Mouse (Mus musculus): Measurements from ENCODE around the gene Nxpe5. TPM values are rescaled to one million over a fixed set of nuclear protein-coding genes. Genes with fewer than 3 reads are reported as not detected.
A peak's percentile ranks its signal among the peaks of the same experiment; 100 is the strongest.

The Nxpe5 gene
- polyA plus RNA-seq, 1 experiment from 2014 or later: 2.2 TPM

- ATAC-seq (no peak), DNase-seq (ENCODE audit: low read depth, low spot score) (no peak)
- ChIA-PET CTCF (interaction anchor here (1.1 to 3.0 kb wide), 4 partner anchors 8 to 423 kb away, joined by 4 to 28 read pairs (median 6); partner anchors contain the start of gene Nxpe5), POLR2A (no interaction called here)
- H3K27me3 ChIP-seq: no peaks in the 10 kb centered on the region
- in situ Hi-C loops (cut with MboI; ENCODE audit: low pct_unique_long_range_greater_than_20kb): no loop called here
- no peak for TF ChIP-seq CTCF (IDR thresholded peaks at IDR 0.05)
Observed at GRCm38 (mm10) chr5:138234224-138234623, 8.5 kb downstream of the Nxpe5 start.

- ATAC-seq: no peak
- POLR2A ChIA-PET: no interaction called here
Observed at GRCm38 (mm10) chr5:138241511-138241910, 15.8 kb downstream of the Nxpe5 start.

GRCm38 (mm10) chr5:138251144-138251543 lies 25.4 kb downstream of the Nxpe5 start:
- in situ Hi-C loops (cut with MboI; ENCODE audit: low pct_unique_long_range_greater_than_20kb): loop anchor here (5.0 kb wide), 1 partner anchor 44 kb away; no protein-coding TSS in a partner anchor
- ATAC-seq (no peak), DNase-seq (ENCODE audit: low read depth, low spot score) (no peak)
- ChIA-PET CTCF (interaction anchor here (0.8 to 2.4 kb wide), 6 partner anchors 13 to 61 kb away, joined by 3 to 12 read pairs (median 4); no protein-coding TSS in a partner anchor), POLR2A (no interaction called here)
- TF ChIP-seq CTCF (IDR thresholded peaks at IDR 0.05): no peak
- H3K27me3 ChIP-seq: no peaks in the 10 kb centered on the region

More at GRCm38 (mm10) chr5:138241511-138241910, 15.8 kb downstream of the Nxpe5 start:
- no peak for DNase-seq (ENCODE audit: low read depth, low spot score)
- H3K27me3 ChIP-seq: peaks cover 11% of the 10 kb centered on the region
- CTCF ChIA-PET: no interaction called here
- no peak for TF ChIP-seq CTCF (IDR thresholded peaks at IDR 0.05)
- in situ Hi-C loops (cut with MboI; ENCODE audit: low pct_unique_long_range_greater_than_20kb): no loop called here

- ChIA-PET POLR2A (no interaction called here), CTCF (interaction anchor here (1.5 to 2.4 kb wide), 4 partner anchors 9 to 45 kb away, joined by 5 to 15 read pairs (median 10); no protein-coding TSS in a partner anchor)
- no peaks in the 10 kb centered on the region for H3K27me3 ChIP-seq
- TF ChIP-seq CTCF (IDR thresholded peaks at IDR 0.05): no peak
- DNase-seq (ENCODE audit: low read depth, low spot score) (no peak), ATAC-seq (no peak)
- in situ Hi-C loops (cut with MboI; ENCODE audit: low pct_unique_long_range_greater_than_20kb): loop anchor here (5.0 kb wide), 1 partner anchor 46 kb away; no protein-coding TSS in a partner anchor
Observed at GRCm38 (mm10) chr5:138253061-138253460, 27.4 kb downstream of the Nxpe5 start.

- H3K27me3 ChIP-seq: no peaks in the 10 kb centered on the region
- TF ChIP-seq CTCF (IDR thresholded peaks at IDR 0.05): no peak
- peak; percentile 98 for DNase-seq (ENCODE audit: low read depth, low spot score)
- ChIA-PET CTCF (interaction anchor here (0.7 to 1.8 kb wide), 4 partner anchors 13 to 34 kb away, joined by 3 to 7 read pairs (median 4); partner anchors contain the start of genes Gal3st4, Gm43720, Gpc2 and Stag3), POLR2A (interaction anchor here (1.0 to 1.2 kb wide), 2 partner anchors 8 to 30 kb away, joined by 3 to 4 read pairs; partner anchors contain the start of genes BC037034 and Nxpe5)
- in situ Hi-C loops (cut with MboI; ENCODE audit: low pct_unique_long_range_greater_than_20kb): no loop called here
- ATAC-seq: peak; percentile 98
Observed at GRCm38 (mm10) chr5:138255353-138256093, 29.8 kb downstream of the Nxpe5 start, which contains the start of gene Lamtor4. Gene Lamtor4 (plus strand): TSS chr5:138255482.

GRCm38 (mm10) chr5:138256094-138256467 lies 30.4 kb downstream of the Nxpe5 start:
- peak; percentile 6 for ATAC-seq
- DNase-seq (ENCODE audit: low read depth, low spot score): no peak
- H3K27me3 ChIP-seq: no peaks in the 10 kb centered on the region
- in situ Hi-C loops (cut with MboI; ENCODE audit: low pct_unique_long_range_greater_than_20kb): no loop called here
- POLR2A ChIA-PET: interaction anchor here (0.6 to 1.0 kb wide), 2 partner anchors 8 to 598 kb away, joined by 4 read pairs; partner anchors contain the start of gene BC037034
- TF ChIP-seq CTCF (IDR thresholded peaks at IDR 0.05): no peak
- CTCF ChIA-PET: interaction anchor here (0.7 to 1.5 kb wide), 2 partner anchors 16 to 35 kb away, joined by 3 to 6 read pairs; partner anchors contain the start of gene Gal3st4

- no peak for TF ChIP-seq CTCF (IDR thresholded peaks at IDR 0.05)
- H3K27me3 ChIP-seq: no peaks in the 10 kb centered on the region
- ChIA-PET CTCF (no interaction called here), POLR2A (interaction anchor here (0.6 kb wide), 1 partner anchor 597 kb away, joined by 4 read pairs; no protein-coding TSS in a partner anchor)
- ATAC-seq: no peak
- in situ Hi-C loops (cut with MboI; ENCODE audit: low pct_unique_long_range_greater_than_20kb): no loop called here
- DNase-seq (ENCODE audit: low read depth, low spot score): no peak
Observed at GRCm38 (mm10) chr5:138256966-138257584, 31.4 kb downstream of the Nxpe5 start.

- no peak for DNase-seq (ENCODE audit: low read depth, low spot score)
- ATAC-seq: no peak
- in situ Hi-C loops (cut with MboI; ENCODE audit: low pct_unique_long_range_greater_than_20kb): no loop called here
- ChIA-PET CTCF (no interaction called here), POLR2A (no interaction called here)
- no peaks in the 10 kb centered on the region for H3K27me3 ChIP-seq
- TF ChIP-seq CTCF (IDR thresholded peaks at IDR 0.05): no peak
Observed at GRCm38 (mm10) chr5:138257585-138257978, 31.9 kb downstream of the Nxpe5 start.

GRCm38 (mm10) chr5:138258078-138258477 lies 32.4 kb downstream of the Nxpe5 start:
- CTCF ChIA-PET: no interaction called here
- ATAC-seq: no peak
- no peak for TF ChIP-seq CTCF (IDR thresholded peaks at IDR 0.05)

GRCm38 (mm10) chr5:138258542-138258941 lies 32.8 kb downstream of the Nxpe5 start:
- no peaks in the 10 kb centered on the region for H3K27me3 ChIP-seq
- ChIA-PET CTCF (no interaction called here), POLR2A (no interaction called here)
- TF ChIP-seq CTCF (IDR thresholded peaks at IDR 0.05): no peak
- no peak for DNase-seq (ENCODE audit: low read depth, low spot score)
- in situ Hi-C loops (cut with MboI; ENCODE audit: low pct_unique_long_range_greater_than_20kb): no loop called here
- ATAC-seq: no peak

More at GRCm38 (mm10) chr5:138258078-138258477, 32.4 kb downstream of the Nxpe5 start:
- no peaks in the 10 kb centered on the region for H3K27me3 ChIP-seq
- POLR2A ChIA-PET: no interaction called here
- DNase-seq (ENCODE audit: low read depth, low spot score): no peak
- in situ Hi-C loops (cut with MboI; ENCODE audit: low pct_unique_long_range_greater_than_20kb): no loop called here

GRCm38 (mm10) chr5:138258993-138259392 lies 33.3 kb downstream of the Nxpe5 start:
- ChIA-PET POLR2A (no interaction called here), CTCF (no interaction called here)
- H3K27me3 ChIP-seq: no peaks in the 10 kb centered on the region
- ATAC-seq (no peak), DNase-seq (ENCODE audit: low read depth, low spot score) (no peak)
- in situ Hi-C loops (cut with MboI; ENCODE audit: low pct_unique_long_range_greater_than_20kb): no loop called here
- TF ChIP-seq CTCF (IDR thresholded peaks at IDR 0.05): no peak
